Mouse (Mus musculus) embryonic facial prominence, embryonic 12.5 days (tissue): ENCODE data around the gene Thbs2. TPM values are rescaled to one million over a fixed set of nuclear protein-coding genes. Genes with fewer than 3 reads are reported as not detected.
A peak's percentile ranks its signal among the peaks of the same experiment; 100 is the strongest.

Source experiments
- ATAC-seq: fragments of 200-750 bp; cut with Nextera tagmentation; 2 replicates; pipeline ENCODE4 v1.8.0; 2017; ENCODE audit not compliant: insufficient number of reproducible peaks, insufficient read depth, low FRiP score, low TSS enrichment
- H3K27ac ChIP-seq: fragments of 300-500 bp; sonication (generic); 2 replicates; pipeline ENCODE4 v1.5.1; 2016; ENCODE audit warnings: mild to moderate bottlenecking
- H3K27me3 ChIP-seq: fragments of 300-500 bp; sonication (generic); 2 replicates; pipeline ENCODE4 v1.6.1; 2016; ENCODE audit warnings: mild to moderate bottlenecking, moderate library complexity
- H3K36me3 ChIP-seq: fragments of 300-500 bp; sonication (generic); 2 replicates; pipeline ENCODE4 v1.6.1; 2016; ENCODE audit warnings: mild to moderate bottlenecking
- H3K4me1 ChIP-seq: fragments of 300-500 bp; sonication (generic); 2 replicates; pipeline ENCODE4 v1.6.1; 2016
- H3K4me2 ChIP-seq: fragments of 300-500 bp; sonication (generic); replicated peaks from 2 replicates; pipeline ENCODE4 v1.6.1; 2016; ENCODE audit warnings: mild to moderate bottlenecking, moderate library complexity
- H3K4me3 ChIP-seq: fragments of 300-500 bp; sonication (generic); 2 replicates; pipeline ENCODE4 v1.5.1; 2016; ENCODE audit warnings: mild to moderate bottlenecking
- H3K9ac ChIP-seq: fragments of 300-500 bp; sonication (generic); 2 replicates; pipeline ENCODE4 v1.6.1; 2016; ENCODE audit warnings: mild to moderate bottlenecking, moderate library complexity
- H3K9me3 ChIP-seq: fragments of 300-500 bp; sonication (generic); 2 replicates; pipeline ENCODE4 v1.6.1; 2016; ENCODE audit warnings: mild to moderate bottlenecking, moderate library complexity
- WGBS: fragments of 180-500 bp; shearing (Covaris S2); methylation state at CpG from one replicate; pipeline ENCODE4 v1.1.7; 2016; 5-methylcytosine and 5-hydroxymethylcytosine counted together
- polyA plus RNA-seq: library from polyadenylated mRNA; unstranded; fragments of >200 nt; fragmentation: Nextera tagmentation; extraction: Ambion mirVana; gene quantifications from 2 replicates; pipeline ENCODE4 v1.2.1, GENCODE M21; 2016

Gene Thbs2
- polyA plus RNA-seq, 1 experiment from 2014 or later: 15.7 TPM

DNA sequence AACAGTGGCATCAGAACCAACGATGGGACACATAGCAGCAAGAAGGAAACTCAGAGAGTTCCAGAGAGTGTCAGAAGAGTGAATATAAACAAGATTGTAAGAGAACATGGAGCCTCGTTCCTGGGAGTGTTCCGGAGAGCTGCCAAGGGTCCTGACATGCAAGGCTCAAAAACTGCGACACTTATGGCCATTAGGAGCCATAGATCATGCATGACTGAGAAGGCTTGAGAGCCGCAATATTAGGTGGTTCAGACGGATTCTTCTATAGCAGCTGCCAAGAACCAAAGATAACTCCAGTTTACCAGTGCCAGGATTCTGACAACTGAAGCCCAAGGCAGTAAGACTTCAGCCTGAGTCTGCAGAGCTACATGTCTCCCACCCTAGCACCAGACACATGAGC, 3.1 kb upstream of the Thbs2 start:
- 84% methylated on average over 6 of the region's 6 CpGs for WGBS

GRCm38 (mm10) chr17:14696281-14696795, 2.3 kb upstream of the Thbs2 start:
- no peaks in the 10 kb centered on the region for H3K9me3 ChIP-seq
- no peak overlapping the region for H3K9ac ChIP-seq
- no peaks in the 10 kb centered on the region for H3K36me3 ChIP-seq
- H3K27ac ChIP-seq: no peak overlapping the region
- 93% methylated on average over 6 of the region's 6 CpGs for WGBS
- no peak overlapping the region for H3K4me3 ChIP-seq
- ATAC-seq: no peak
- peaks cover 22% of the 10 kb centered on the region for H3K4me1 ChIP-seq
- H3K27me3 ChIP-seq: no peaks in the 10 kb centered on the region
- H3K4me2 ChIP-seq: no peak overlapping the region

More for the DNA sequence above, 3.1 kb upstream of the Thbs2 start:
- peaks cover 22% of the 10 kb centered on the region for H3K4me1 ChIP-seq
- H3K4me2 ChIP-seq: no peak overlapping the region
- H3K27ac ChIP-seq: no peak overlapping the region
- ATAC-seq: no peak
- no peaks in the 10 kb centered on the region for H3K36me3 ChIP-seq
- H3K9ac ChIP-seq: no peak overlapping the region
- no peak overlapping the region for H3K4me3 ChIP-seq
- no peaks in the 10 kb centered on the region for H3K9me3 ChIP-seq
- H3K27me3 ChIP-seq: no peaks in the 10 kb centered on the region

DNA sequence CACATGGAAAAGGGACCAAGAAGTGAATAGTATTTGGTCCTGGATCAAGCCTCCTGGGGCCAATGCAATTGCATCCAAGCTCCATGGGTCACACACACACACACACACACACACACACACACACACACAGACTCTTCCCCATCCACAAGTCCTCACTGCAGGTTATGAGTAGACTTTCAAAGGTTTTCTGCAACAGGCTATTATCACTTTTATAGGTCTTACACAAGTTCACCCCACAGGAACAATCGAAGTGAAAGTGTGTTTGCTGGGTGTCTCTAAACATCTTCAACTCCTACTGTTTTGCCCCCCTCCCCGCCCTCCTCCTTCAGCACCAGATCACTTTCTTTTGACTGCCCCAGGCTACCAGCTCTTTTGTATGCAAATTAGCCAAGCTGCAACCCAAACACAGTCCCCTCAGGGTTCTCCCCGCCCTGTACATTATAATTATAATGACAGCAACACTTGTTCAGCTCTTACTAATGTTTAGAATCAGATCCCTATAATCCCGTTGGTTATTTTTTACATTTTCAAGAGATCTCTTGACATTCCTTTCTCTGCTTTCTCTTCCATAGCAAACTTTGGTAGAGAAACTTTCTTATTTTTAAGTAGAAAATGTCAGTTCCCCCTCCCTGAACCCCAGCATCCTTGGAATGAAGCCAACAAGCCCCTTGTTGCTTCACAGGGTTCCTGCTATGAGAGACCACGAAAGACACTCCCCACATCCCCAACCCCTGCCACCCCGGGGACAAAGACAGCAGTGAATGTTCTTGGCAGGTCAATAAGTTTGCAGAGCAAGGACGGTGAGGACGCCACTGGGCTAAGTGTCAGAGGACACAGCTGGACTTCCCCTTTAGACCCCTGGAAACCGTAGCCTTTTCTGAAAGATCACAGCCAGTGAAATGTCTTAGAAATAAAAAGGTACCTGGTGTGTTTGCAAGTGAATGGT, 714 bp downstream of the Thbs2 start:
- Histone ChIP-seq H3K36me3 (peaks cover 6% of the 10 kb centered on the region; the same call in 1 of the 2 replicates), H3K4me3 (peak overlapping the region; percentile 41), H3K9me3 (no peaks in the 10 kb centered on the region), H3K4me1 (peaks cover 16% of the 10 kb centered on the region), H3K27me3 (no peaks in the 10 kb centered on the region), H3K9ac (peak overlapping the region; percentile 31), H3K4me2 (peak overlapping the region; percentile 56), H3K27ac (0 out of 2 replicates have a peak overlapping the region, but pooled peaks have one; percentile 12)
- 7% methylated on average over 9 of the region's 9 CpGs for WGBS
- ATAC-seq: no peak

DNA sequence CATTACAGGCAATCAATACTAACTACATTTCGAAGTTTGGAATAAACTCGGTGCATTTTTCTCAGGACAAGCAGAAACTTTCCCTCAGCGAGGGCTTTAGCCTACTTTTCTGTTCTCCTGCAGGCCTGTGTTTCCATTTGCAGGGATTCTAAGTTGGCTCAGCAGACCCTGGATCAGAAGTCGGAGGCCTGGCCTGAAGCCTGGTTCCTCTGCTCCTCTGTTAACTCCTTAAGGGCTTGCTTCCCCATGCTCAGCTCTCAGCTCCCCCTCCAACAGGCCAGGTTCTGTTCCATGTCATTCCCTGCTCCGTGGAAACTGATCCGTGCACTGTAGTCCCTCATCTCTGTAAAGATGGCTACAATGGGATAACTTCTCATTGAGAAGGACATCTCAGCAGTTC, 2.1 kb downstream of the Thbs2 start:
- 64% methylated on average over 6 of the region's 6 CpGs for WGBS
- H3K27me3 ChIP-seq: no peaks in the 10 kb centered on the region
- no peak overlapping the region for H3K27ac ChIP-seq
- peaks cover 6% of the 10 kb centered on the region; the same call in 1 of the 2 replicates for H3K36me3 ChIP-seq
- peak overlapping the region; percentile 8; the same call in 1 of the 2 replicates for H3K4me2 ChIP-seq
- ATAC-seq: no peak
- peaks cover 16% of the 10 kb centered on the region for H3K4me1 ChIP-seq
- H3K4me3 ChIP-seq: no peak overlapping the region
- no peak overlapping the region for H3K9ac ChIP-seq
- H3K9me3 ChIP-seq: no peaks in the 10 kb centered on the region

DNA sequence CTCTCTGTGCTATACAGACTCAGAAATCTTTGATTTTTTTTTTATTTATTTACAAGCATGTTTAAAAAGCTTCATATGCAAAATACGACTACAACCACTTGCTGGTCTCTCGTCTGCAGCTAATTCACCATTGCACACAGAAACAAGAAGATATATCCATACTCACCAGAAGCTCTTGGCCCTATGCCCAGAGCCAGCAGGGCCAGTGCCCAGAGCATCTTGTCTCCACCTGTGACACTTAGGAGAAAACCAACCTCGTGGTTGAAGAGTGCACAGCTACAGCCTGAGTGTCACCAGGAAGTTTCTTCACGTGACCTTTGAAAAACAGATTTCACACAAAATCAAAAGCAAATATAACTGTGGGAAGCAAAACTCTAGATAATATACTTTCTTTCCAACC, 2.8 kb downstream of the Thbs2 start:
- H3K4me1 ChIP-seq: peaks cover 16% of the 10 kb centered on the region
- peaks cover 6% of the 10 kb centered on the region; the same call in 1 of the 2 replicates for H3K36me3 ChIP-seq
- H3K27ac ChIP-seq: no peak overlapping the region
- no peak overlapping the region for H3K9ac ChIP-seq
- 61% methylated on average over 4 of the region's 4 CpGs for WGBS
- no peaks in the 10 kb centered on the region for H3K27me3 ChIP-seq
- no peak for ATAC-seq
- H3K9me3 ChIP-seq: no peaks in the 10 kb centered on the region
- no peak overlapping the region for H3K4me3 ChIP-seq
- no peak overlapping the region for H3K4me2 ChIP-seq

DNA sequence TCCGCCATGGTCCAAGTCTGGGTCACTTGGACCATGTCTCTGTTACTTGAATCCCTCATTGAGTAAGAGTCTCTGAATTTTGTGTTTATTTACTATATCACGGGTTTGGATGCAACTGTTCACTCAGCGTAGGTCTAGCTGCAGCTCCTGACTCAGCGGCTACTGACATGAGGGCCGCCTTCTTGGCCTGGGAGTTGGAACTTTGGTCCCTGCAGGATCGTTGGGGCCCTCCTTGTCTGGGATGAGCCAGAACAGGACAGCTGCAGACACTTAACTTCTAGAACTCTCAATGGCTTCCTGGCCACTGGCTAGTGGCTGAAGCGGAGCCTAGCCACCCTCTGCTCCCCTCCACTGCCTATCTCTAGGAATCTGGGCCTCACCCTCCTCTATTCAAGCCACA, 11.2 kb downstream of the Thbs2 start:
- H3K4me1 ChIP-seq: no peaks in the 10 kb centered on the region

GRCm38 (mm10) chr17:14681047-14681446, 13.0 kb downstream of the Thbs2 start:
- Histone ChIP-seq H3K36me3 (peaks cover 12% of the 10 kb centered on the region; the same call in 1 of the 2 replicates), H3K9ac (no peak overlapping the region), H3K4me3 (no peak overlapping the region), H3K27ac (no peak overlapping the region), H3K27me3 (no peaks in the 10 kb centered on the region), H3K4me2 (no peak overlapping the region), H3K4me1 (no peaks in the 10 kb centered on the region), H3K9me3 (no peaks in the 10 kb centered on the region)
- ATAC-seq: no peak
- WGBS: 87% methylated on average over 12 of the region's 12 CpGs

More for the DNA sequence above, 11.2 kb downstream of the Thbs2 start:
- H3K9me3 ChIP-seq: no peaks in the 10 kb centered on the region
- no peak overlapping the region for H3K4me2 ChIP-seq
- ATAC-seq: no peak
- WGBS: 90% methylated on average over 7 of the region's 7 CpGs
- H3K9ac ChIP-seq: no peak overlapping the region
- H3K27me3 ChIP-seq: no peaks in the 10 kb centered on the region
- H3K4me3 ChIP-seq: no peak overlapping the region
- peaks cover 12% of the 10 kb centered on the region; the same call in 1 of the 2 replicates for H3K36me3 ChIP-seq
- H3K27ac ChIP-seq: no peak overlapping the region

DNA sequence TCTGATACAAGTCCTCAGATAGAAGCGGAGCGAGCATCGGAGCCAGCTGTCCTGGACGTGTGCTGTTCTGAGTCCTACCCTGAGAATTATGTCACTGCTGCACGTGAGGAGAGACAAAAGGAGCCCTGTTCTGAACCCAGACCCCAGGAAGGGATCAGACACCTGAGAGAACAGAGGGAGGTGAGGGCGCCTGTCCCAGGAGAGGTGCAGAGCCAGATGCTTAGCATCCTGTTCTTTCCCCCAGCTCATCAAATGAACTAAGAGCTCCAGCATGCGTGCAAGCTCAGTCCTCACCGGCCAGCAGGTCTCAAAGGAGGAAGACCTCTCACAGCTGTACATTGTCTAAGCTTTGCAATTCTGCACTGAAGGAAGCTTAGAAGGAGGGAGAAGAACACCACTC, 16.8 kb downstream of the Thbs2 start:
- Histone ChIP-seq H3K27ac (no peak overlapping the region), H3K27me3 (no peaks in the 10 kb centered on the region), H3K4me3 (no peak overlapping the region), H3K4me2 (no peak overlapping the region), H3K36me3 (peaks cover 12% of the 10 kb centered on the region; the same call in 1 of the 2 replicates), H3K4me1 (no peaks in the 10 kb centered on the region), H3K9me3 (no peaks in the 10 kb centered on the region), H3K9ac (no peak overlapping the region)
- WGBS: 67% methylated on average over 8 of the region's 8 CpGs
- ATAC-seq: no peak

GRCm38 (mm10) chr17:14675517-14675916, 18.5 kb downstream of the Thbs2 start:
- Histone ChIP-seq H3K4me1 (no peaks in the 10 kb centered on the region), H3K4me2 (no peak overlapping the region), H3K27ac (no peak overlapping the region), H3K4me3 (no peak overlapping the region), H3K36me3 (peaks cover 3% of the 10 kb centered on the region; the same call in 1 of the 2 replicates), H3K9ac (no peak overlapping the region), H3K9me3 (no peaks in the 10 kb centered on the region), H3K27me3 (no peaks in the 10 kb centered on the region)
- 78% methylated on average over 2 of the region's 2 CpGs for WGBS
- ATAC-seq: no peak

DNA sequence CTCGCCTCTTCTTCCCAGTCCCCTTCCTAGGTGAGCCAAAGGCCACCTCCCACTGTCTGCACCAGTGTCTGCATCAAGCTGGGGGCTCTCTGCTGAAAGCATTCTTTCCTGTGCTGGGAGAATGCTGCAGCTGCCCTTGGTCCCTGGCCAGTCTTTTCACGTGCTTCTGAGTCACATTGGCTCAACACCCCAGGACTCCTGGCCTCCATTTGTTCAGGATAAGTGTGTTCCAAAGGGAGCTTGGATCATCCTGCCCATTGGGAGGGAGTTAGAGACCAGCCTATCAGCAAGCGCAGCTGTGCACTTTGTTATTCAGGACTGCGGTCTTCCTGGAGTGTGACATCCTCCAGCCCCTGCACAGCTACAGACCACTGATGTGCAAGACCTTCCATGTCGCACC, 21.6 kb downstream of the Thbs2 start:
- no peak for ATAC-seq
- H3K4me2 ChIP-seq: no peak overlapping the region
- no peaks in the 10 kb centered on the region for H3K36me3 ChIP-seq
- H3K9ac ChIP-seq: no peak overlapping the region
- H3K9me3 ChIP-seq: no peaks in the 10 kb centered on the region
- no peaks in the 10 kb centered on the region for H3K4me1 ChIP-seq
- no peak overlapping the region for H3K27ac ChIP-seq
- WGBS: 47% methylated on average over 5 of the region's 5 CpGs
- H3K4me3 ChIP-seq: no peak overlapping the region
- no peaks in the 10 kb centered on the region for H3K27me3 ChIP-seq

GRCm38 (mm10) chr17:14667225-14667624, 26.8 kb downstream of the Thbs2 start:
- Histone ChIP-seq H3K9ac (no peak overlapping the region), H3K27me3 (no peaks in the 10 kb centered on the region), H3K4me3 (no peak overlapping the region), H3K36me3 (no peaks in the 10 kb centered on the region), H3K9me3 (no peaks in the 10 kb centered on the region), H3K4me2 (no peak overlapping the region), H3K4me1 (no peaks in the 10 kb centered on the region), H3K27ac (no peak overlapping the region)
- ATAC-seq: no peak
- WGBS: 84% methylated on average over 4 of the region's 4 CpGs

- Histone ChIP-seq H3K9me3 (no peaks in the 10 kb centered on the region), H3K27ac (no peak overlapping the region), H3K9ac (no peak overlapping the region), H3K27me3 (no peaks in the 10 kb centered on the region), H3K4me3 (no peak overlapping the region), H3K36me3 (no peaks in the 10 kb centered on the region), H3K4me1 (no peaks in the 10 kb centered on the region), H3K4me2 (no peak overlapping the region)
- WGBS: 68% methylated on average over 2 of the region's 2 CpGs
- ATAC-seq: no peak
These were observed 27.6 kb downstream of the Thbs2 start for GRCm38 (mm10) chr17:14666451-14666850.
